Mouse (Mus musculus): Measurements from ENCODE around the gene Impdh2. TPM values are rescaled to one million over a fixed set of nuclear protein-coding genes. Genes with fewer than 3 reads are reported as not detected.

Gene Impdh2
- polyA plus RNA-seq, 1 experiment, result 160 TPM

DNA sequence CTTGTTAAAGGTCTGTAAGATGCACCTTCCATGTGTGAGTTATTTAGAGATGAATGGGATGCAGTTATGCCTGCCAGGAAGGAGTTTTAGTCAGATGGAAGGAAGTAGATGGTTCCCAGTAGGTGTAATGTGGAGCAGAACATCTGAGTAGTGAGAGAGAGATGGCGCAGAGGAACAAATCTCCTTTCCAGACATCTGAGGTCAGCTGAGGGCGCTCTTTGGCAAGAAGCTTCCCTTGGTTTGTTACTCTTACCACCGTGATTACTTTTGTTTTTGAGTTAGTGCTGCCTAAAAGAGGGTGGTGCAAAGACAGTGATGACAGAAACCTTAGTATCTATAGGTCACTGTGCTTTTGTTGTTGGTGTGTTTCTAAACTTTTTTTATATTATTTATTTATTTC lies 34.7 kb upstream of the Impdh2 start:
- Histone ChIP-seq H3K27ac (ENCODE audit: control insufficient read depth, insufficient read depth, low read length) (no peak overlapping the region), H3K27me3 (ENCODE audit: control insufficient read depth, insufficient read depth, low read length) (no peaks in the 10 kb centered on the region), H3K4me1 (replicated peaks; ENCODE audit: control insufficient read depth, insufficient read depth, low read length) (no peaks in the 10 kb centered on the region), H3K36me3 (ENCODE audit: control insufficient read depth, insufficient read depth, low read length) (peaks cover 25% of the 10 kb centered on the region), H3K4me3 (ENCODE audit: control insufficient read depth, insufficient read depth, low read length) (no peak overlapping the region)
- TF ChIP-seq CTCF (IDR thresholded peaks at IDR 0.05; ENCODE audit: borderline replicate concordance, control insufficient read depth, extremely low read depth, insufficient read depth, low read length, poor library complexity), result no peak
- TF ChIP-seq POLR2A (IDR thresholded peaks at IDR 0.05; ENCODE audit: control insufficient read depth, extremely low read depth, insufficient read depth, low read length, poor library complexity), result no peak
- WGBS, result 83% methylated on average over 3 of the region's 3 CpGs
- DNase-seq, result no peak

DNA sequence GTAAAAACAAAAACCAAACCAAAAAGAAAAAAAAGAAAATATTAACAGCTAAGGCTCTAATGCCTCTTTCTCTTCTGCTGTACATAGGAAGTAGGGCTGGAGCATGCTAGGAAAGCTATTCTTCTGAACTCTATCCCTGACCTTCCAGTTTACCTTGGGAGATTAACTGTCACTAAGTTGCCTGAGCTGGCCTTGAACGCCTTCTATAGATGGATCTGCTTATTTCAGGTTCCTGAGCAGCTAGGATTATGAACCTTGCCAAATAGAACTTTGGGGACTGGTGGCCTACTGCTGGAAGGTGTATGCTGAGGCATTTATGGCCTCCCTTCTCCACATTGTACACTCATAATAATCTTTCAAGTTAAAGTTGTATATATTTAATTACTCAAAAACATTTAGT lies 29.1 kb upstream of the Impdh2 start:
- H3K27ac ChIP-seq (ENCODE audit: control insufficient read depth, insufficient read depth, low read length), result no peak overlapping the region
- TF ChIP-seq CTCF (IDR thresholded peaks at IDR 0.05; ENCODE audit: borderline replicate concordance, control insufficient read depth, extremely low read depth, insufficient read depth, low read length, poor library complexity), result no peak
- TF ChIP-seq POLR2A (IDR thresholded peaks at IDR 0.05; ENCODE audit: control insufficient read depth, extremely low read depth, insufficient read depth, low read length, poor library complexity), result no peak
- no peaks in the 10 kb centered on the region for H3K27me3 ChIP-seq (ENCODE audit: control insufficient read depth, insufficient read depth, low read length)
- H3K36me3 ChIP-seq (ENCODE audit: control insufficient read depth, insufficient read depth, low read length), result peaks cover 72% of the 10 kb centered on the region
- H3K4me1 ChIP-seq (replicated peaks; ENCODE audit: control insufficient read depth, insufficient read depth, low read length), result no peaks in the 10 kb centered on the region
- WGBS, result 97% methylated on average over 1 of the region's 1 CpGs
- H3K4me3 ChIP-seq (ENCODE audit: control insufficient read depth, insufficient read depth, low read length), result no peak overlapping the region
- no peak for DNase-seq

DNA sequence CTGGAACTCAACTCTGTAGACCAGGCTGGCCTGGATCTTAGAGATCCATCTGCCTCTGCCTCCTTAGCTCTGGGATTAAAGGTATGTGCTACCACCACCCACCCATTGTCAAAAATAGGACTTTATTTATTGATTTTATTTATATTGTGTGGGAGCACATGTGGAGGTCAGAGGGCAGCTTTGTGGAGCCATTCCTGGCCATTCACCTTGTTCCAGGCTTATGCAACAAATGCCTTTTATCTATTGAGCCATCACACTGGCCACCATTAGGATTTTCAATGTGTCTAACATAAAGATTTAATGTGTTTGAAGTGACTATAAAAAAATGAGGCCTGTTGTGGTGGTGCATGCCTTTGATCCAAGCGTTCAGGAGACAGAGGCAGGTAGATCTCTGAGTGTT lies 28.6 kb upstream of the Impdh2 start:
- no peak for TF ChIP-seq CTCF (IDR thresholded peaks at IDR 0.05; ENCODE audit: borderline replicate concordance, control insufficient read depth, extremely low read depth, insufficient read depth, low read length, poor library complexity)
- TF ChIP-seq POLR2A (IDR thresholded peaks at IDR 0.05; ENCODE audit: control insufficient read depth, extremely low read depth, insufficient read depth, low read length, poor library complexity), result no peak
- no peak overlapping the region for H3K27ac ChIP-seq (ENCODE audit: control insufficient read depth, insufficient read depth, low read length)

DNA sequence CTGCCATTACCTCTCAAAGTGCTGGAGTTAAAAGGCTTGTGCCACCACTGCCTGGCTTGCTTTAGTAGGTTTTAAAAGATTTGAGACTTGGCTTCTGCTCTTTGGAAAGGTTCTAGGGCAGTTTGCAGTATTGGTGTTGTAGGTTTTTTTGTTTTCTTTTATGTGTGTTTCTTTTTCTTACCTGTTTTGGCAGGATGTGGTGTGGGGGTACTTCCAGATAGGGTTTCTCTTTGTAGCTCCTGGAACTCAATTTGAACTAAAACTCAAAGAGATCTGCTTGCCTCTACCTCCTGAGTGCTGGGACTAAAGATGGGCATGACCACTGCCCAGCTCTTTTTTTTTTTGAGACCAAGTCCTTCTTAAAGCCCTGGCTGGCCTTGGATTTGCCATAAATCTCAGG lies 19.2 kb upstream of the Impdh2 start:
- peaks cover 69% of the 10 kb centered on the region for H3K36me3 ChIP-seq (ENCODE audit: control insufficient read depth, insufficient read depth, low read length)
- no peak for TF ChIP-seq CTCF (IDR thresholded peaks at IDR 0.05; ENCODE audit: borderline replicate concordance, control insufficient read depth, extremely low read depth, insufficient read depth, low read length, poor library complexity)
- TF ChIP-seq POLR2A (IDR thresholded peaks at IDR 0.05; ENCODE audit: control insufficient read depth, extremely low read depth, insufficient read depth, low read length, poor library complexity), result no peak
- no peak for DNase-seq
- H3K27ac ChIP-seq (ENCODE audit: control insufficient read depth, insufficient read depth, low read length), result no peak overlapping the region; the same call in 1 of the 2 replicates
- peaks cover 6% of the 10 kb centered on the region for H3K4me1 ChIP-seq (replicated peaks; ENCODE audit: control insufficient read depth, insufficient read depth, low read length)
- no peak overlapping the region for H3K4me3 ChIP-seq (ENCODE audit: control insufficient read depth, insufficient read depth, low read length)
- no peaks in the 10 kb centered on the region for H3K27me3 ChIP-seq (ENCODE audit: control insufficient read depth, insufficient read depth, low read length)

More for the DNA sequence above, 28.6 kb upstream of the Impdh2 start:
- Histone ChIP-seq H3K27me3 (ENCODE audit: control insufficient read depth, insufficient read depth, low read length) (no peaks in the 10 kb centered on the region), H3K4me1 (replicated peaks; ENCODE audit: control insufficient read depth, insufficient read depth, low read length) (no peaks in the 10 kb centered on the region), H3K36me3 (ENCODE audit: control insufficient read depth, insufficient read depth, low read length) (peaks cover 74% of the 10 kb centered on the region), H3K4me3 (ENCODE audit: control insufficient read depth, insufficient read depth, low read length) (no peak overlapping the region)
- WGBS, result 91% methylated on average over 1 of the region's 1 CpGs
- DNase-seq, result no peak

DNA sequence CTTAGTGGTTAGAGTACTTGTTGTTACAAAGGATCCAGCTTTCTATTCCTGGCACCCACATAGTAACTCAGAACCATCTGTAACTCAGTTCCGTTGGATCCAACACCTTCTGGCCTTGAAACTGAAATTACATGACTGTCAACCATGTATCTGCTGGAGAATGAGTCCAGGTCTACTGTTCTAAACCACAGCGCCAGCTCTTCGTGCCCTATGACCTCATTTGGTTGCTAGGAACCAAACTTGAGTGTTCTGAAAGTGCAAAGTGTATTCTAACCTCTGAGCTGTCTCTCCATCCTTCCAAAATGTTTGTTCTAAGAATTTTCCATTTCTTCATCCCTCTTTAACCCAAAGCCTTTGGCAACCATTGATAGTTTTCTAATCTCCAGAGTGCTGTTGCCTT lies 14.1 kb upstream of the Impdh2 start:
- Histone ChIP-seq H3K36me3 (ENCODE audit: control insufficient read depth, insufficient read depth, low read length) (peaks cover 82% of the 10 kb centered on the region), H3K27ac (ENCODE audit: control insufficient read depth, insufficient read depth, low read length) (no peak overlapping the region), H3K4me3 (ENCODE audit: control insufficient read depth, insufficient read depth, low read length) (no peak overlapping the region), H3K4me1 (replicated peaks; ENCODE audit: control insufficient read depth, insufficient read depth, low read length) (peaks cover 3% of the 10 kb centered on the region), H3K27me3 (ENCODE audit: control insufficient read depth, insufficient read depth, low read length) (no peaks in the 10 kb centered on the region)
- no peak for DNase-seq
- no peak for TF ChIP-seq POLR2A (IDR thresholded peaks at IDR 0.05; ENCODE audit: control insufficient read depth, extremely low read depth, insufficient read depth, low read length, poor library complexity)
- no peak for TF ChIP-seq CTCF (IDR thresholded peaks at IDR 0.05; ENCODE audit: borderline replicate concordance, control insufficient read depth, extremely low read depth, insufficient read depth, low read length, poor library complexity)
- 95% methylated on average over 3 of the region's 3 CpGs for WGBS

DNA sequence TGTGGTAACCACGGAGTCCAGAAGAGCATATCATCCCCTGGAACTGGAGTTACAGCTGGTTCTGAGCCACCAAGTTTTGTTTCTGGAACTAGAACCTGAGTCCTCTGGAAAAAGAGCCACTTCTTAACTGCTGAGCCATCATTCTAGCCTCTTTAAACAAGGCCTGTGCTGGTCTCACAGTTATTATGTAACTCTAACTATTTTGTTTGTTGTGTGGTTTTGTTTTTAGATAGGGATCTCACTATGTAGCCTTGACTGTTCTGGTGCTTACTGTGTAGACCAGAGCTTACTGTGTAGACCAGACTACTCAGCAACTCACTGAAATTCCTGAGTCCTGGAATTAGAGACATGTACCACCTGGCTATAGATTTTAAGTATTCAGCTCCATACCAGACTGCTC lies 13.2 kb upstream of the Impdh2 start:
- WGBS, result 97% methylated on average over 1 of the region's 1 CpGs

DNA sequence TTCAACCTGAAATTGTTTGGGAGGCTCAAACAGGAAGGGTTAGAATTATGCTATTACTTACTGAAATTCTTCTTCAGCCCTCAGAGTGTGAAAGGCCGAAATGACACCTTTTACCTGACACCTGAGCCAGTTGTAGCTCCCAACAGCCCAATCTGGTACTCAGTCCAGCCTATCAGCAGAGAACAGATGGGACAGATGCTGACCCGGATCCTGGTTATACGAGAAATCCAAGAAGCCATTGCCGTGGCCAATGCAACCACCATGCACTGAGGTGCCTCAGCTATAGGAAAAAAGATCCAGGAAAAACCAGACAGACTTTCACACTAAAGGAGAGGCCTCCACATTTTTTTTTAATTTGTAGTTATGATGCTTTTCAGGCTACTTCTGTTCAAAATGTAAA lies 917 bp upstream of the Impdh2 start:
- H3K27ac ChIP-seq (ENCODE audit: control insufficient read depth, insufficient read depth, low read length), result no peak overlapping the region
- H3K4me1 ChIP-seq (replicated peaks; ENCODE audit: control insufficient read depth, insufficient read depth, low read length), result peaks cover 6% of the 10 kb centered on the region
- TF ChIP-seq POLR2A (IDR thresholded peaks at IDR 0.05; ENCODE audit: control insufficient read depth, extremely low read depth, insufficient read depth, low read length, poor library complexity) (no peak), CTCF (IDR thresholded peaks at IDR 0.05; ENCODE audit: borderline replicate concordance, control insufficient read depth, extremely low read depth, insufficient read depth, low read length, poor library complexity) (no peak)
- 95% methylated on average over 4 of the region's 4 CpGs for WGBS
- H3K36me3 ChIP-seq (ENCODE audit: control insufficient read depth, insufficient read depth, low read length), result peaks cover 47% of the 10 kb centered on the region
- DNase-seq, result no peak
- no peaks in the 10 kb centered on the region for H3K27me3 ChIP-seq (ENCODE audit: control insufficient read depth, insufficient read depth, low read length)
- H3K4me3 ChIP-seq (ENCODE audit: control insufficient read depth, insufficient read depth, low read length), result no peak overlapping the region

More for the DNA sequence above, 13.2 kb upstream of the Impdh2 start:
- Histone ChIP-seq H3K27me3 (ENCODE audit: control insufficient read depth, insufficient read depth, low read length) (no peaks in the 10 kb centered on the region), H3K4me3 (ENCODE audit: control insufficient read depth, insufficient read depth, low read length) (no peak overlapping the region), H3K4me1 (replicated peaks; ENCODE audit: control insufficient read depth, insufficient read depth, low read length) (no peaks in the 10 kb centered on the region), H3K36me3 (ENCODE audit: control insufficient read depth, insufficient read depth, low read length) (peaks cover 77% of the 10 kb centered on the region), H3K27ac (ENCODE audit: control insufficient read depth, insufficient read depth, low read length) (no peak overlapping the region)
- no peak for DNase-seq
- no peak for TF ChIP-seq POLR2A (IDR thresholded peaks at IDR 0.05; ENCODE audit: control insufficient read depth, extremely low read depth, insufficient read depth, low read length, poor library complexity)
- no peak for TF ChIP-seq CTCF (IDR thresholded peaks at IDR 0.05; ENCODE audit: borderline replicate concordance, control insufficient read depth, extremely low read depth, insufficient read depth, low read length, poor library complexity)
